Mouse (Mus musculus) cortical plate, adult 2 months (tissue): ENCODE measurements around the gene Ofd1. TPM values are rescaled to one million over a fixed set of nuclear protein-coding genes. Genes with fewer than 3 reads are reported as not detected.

ENCODE experiments used
- H3K27ac ChIP-seq: fragments of 200-500 bp; 2 replicates; pipeline ENCODE4 v1.5.1; 2012; ENCODE audit warnings: low read length, control low read depth, inconsistent platforms; ENCODE audit not compliant: insufficient read depth
- H3K4me1 ChIP-seq: fragments of 200-500 bp; 2 replicates; pipeline ENCODE4 v1.6.1; 2011; ENCODE audit warnings: low read length; ENCODE audit not compliant: control insufficient read depth, insufficient read depth
- H3K4me3 ChIP-seq: fragments of 200-500 bp; 2 replicates; pipeline ENCODE4 v1.5.1; 2011; ENCODE audit warnings: mild to moderate bottlenecking, low read length, control low read depth; ENCODE audit not compliant: insufficient read depth
- CTCF ChIP-seq: fragments of 200-500 bp; IDR thresholded peaks from 2 replicates; pipeline ENCODE4 v1.5.1; 2011; ENCODE audit warnings: mild to moderate bottlenecking, control low read depth, low read length; ENCODE audit not compliant: insufficient read depth; ENCODE audit errors: extremely low read depth
- POLR2A ChIP-seq: fragments of 200-500 bp; IDR thresholded peaks from 2 replicates; pipeline ENCODE4 v1.6.1; 2011; ENCODE audit warnings: mild to moderate bottlenecking, low read length, control low read depth; ENCODE audit not compliant: insufficient read depth; ENCODE audit errors: extremely low read depth
- polyA plus RNA-seq: library from polyadenylated mRNA; depleted of rRNA; stranded (reverse); fragments of >200 nt; gene quantifications from 2 replicates; pipeline ENCODE4 v1.2.3, GENCODE M21; 2012; rRNA removed

Gene Ofd1
- 4.5 and 5.2 TPM in 2 replicates for polyA plus RNA-seq

- H3K4me1 ChIP-seq: no peaks in the 10 kb centered on the region; the same call in 1 of the 2 replicates
- peak within 1 kb of the TSS; percentile 88 for H3K4me3 ChIP-seq
- H3K27ac ChIP-seq: peak within 1 kb of the TSS; percentile 51
- TF ChIP-seq POLR2A: peak; percentile 63; the same call in 1 of the 2 replicates
- TF ChIP-seq CTCF: no peak
Measured at GRCm38 (mm10) chrX:166440616-166441063, at the start of gene Ofd1. TSS of gene Ofd1 (minus strand) at chrX:166440704.

GRCm38 (mm10) chrX:166479365-166479983 lies 39.0 kb upstream of the Ofd1 start, which contains the start of gene Rab9:
TSS of gene Rab9 (minus strand) at chrX:166479867.
- Histone ChIP-seq H3K4me3 (peak within 1 kb of the TSS; percentile 65), H3K4me1 (no peaks in the 10 kb centered on the region), H3K27ac (peak within 1 kb of the TSS; percentile 4; the same call in 1 of the 2 replicates)
- TF ChIP-seq POLR2A (peak; percentile 49; the same call in 1 of the 2 replicates), CTCF (no peak)

DNA sequence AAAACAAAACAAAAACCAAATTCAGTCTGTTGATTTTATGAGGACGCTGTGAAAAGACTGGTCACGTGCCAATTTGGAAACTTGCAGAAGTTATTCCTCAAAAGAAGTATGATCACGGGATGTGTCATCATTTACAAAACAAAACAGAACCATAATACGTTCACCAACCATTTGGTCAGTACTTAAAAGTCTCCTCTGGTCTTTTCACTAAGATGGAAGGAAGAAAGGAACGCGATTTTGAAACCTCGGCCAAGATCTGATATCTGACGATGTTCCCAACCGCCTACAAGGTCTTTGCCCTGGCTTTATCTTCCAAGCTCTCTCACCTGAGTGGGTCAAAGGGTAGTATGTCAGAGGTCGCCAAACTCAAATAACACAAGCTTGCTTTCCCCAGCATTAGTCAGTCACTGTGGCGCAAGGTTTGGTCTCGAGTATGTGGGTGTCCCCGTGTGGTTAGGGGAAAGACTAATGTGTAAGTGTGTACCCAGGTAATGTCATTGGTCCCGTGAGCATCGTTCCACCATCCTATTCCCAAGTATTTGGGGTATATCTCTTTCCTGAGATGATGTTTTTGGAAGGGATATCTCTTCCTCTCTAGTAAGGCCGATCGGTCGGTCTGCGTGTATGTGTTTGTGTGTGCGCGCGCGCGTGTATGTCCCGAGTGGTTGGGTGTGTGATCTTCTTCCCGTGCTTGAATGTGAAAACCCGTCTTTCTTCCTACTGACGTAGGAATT lies 38.3 kb upstream of the Ofd1 start:
- TF ChIP-seq POLR2A (no peak), CTCF (no peak)
- Histone ChIP-seq H3K4me3 (peak overlapping the region; percentile 65), H3K4me1 (no peaks in the 10 kb centered on the region), H3K27ac (peak overlapping the region; percentile 4; the same call in 1 of the 2 replicates)

- H3K4me3 ChIP-seq: no peak overlapping the region; the same call in 1 of the 2 replicates
- no peak overlapping the region for H3K27ac ChIP-seq
- no peak for TF ChIP-seq CTCF
- TF ChIP-seq POLR2A: no peak
- no peaks in the 10 kb centered on the region for H3K4me1 ChIP-seq
Measured at GRCm38 (mm10) chrX:166477393-166477792, 36.9 kb upstream of the Ofd1 start.

GRCm38 (mm10) chrX:166472612-166473011 lies 32.1 kb upstream of the Ofd1 start:
- no peak overlapping the region for H3K27ac ChIP-seq
- no peak overlapping the region for H3K4me3 ChIP-seq
- TF ChIP-seq POLR2A (no peak), CTCF (no peak)
- H3K4me1 ChIP-seq: no peaks in the 10 kb centered on the region

GRCm38 (mm10) chrX:166468321-166468720 lies 27.8 kb upstream of the Ofd1 start:
- Histone ChIP-seq H3K4me1 (no peaks in the 10 kb centered on the region), H3K27ac (no peak overlapping the region), H3K4me3 (no peak overlapping the region)
- TF ChIP-seq POLR2A: no peak
- no peak for TF ChIP-seq CTCF

- no peaks in the 10 kb centered on the region for H3K4me1 ChIP-seq
- TF ChIP-seq CTCF (no peak), POLR2A (no peak)
- H3K4me3 ChIP-seq: no peak overlapping the region
- no peak overlapping the region for H3K27ac ChIP-seq
Measured at GRCm38 (mm10) chrX:166455525-166455924, 15.0 kb upstream of the Ofd1 start.

- TF ChIP-seq POLR2A (no peak), CTCF (no peak)
- Histone ChIP-seq H3K4me1 (no peaks in the 10 kb centered on the region), H3K27ac (no peak overlapping the region), H3K4me3 (no peak overlapping the region)
Measured at GRCm38 (mm10) chrX:166454331-166454730, 13.8 kb upstream of the Ofd1 start.

DNA sequence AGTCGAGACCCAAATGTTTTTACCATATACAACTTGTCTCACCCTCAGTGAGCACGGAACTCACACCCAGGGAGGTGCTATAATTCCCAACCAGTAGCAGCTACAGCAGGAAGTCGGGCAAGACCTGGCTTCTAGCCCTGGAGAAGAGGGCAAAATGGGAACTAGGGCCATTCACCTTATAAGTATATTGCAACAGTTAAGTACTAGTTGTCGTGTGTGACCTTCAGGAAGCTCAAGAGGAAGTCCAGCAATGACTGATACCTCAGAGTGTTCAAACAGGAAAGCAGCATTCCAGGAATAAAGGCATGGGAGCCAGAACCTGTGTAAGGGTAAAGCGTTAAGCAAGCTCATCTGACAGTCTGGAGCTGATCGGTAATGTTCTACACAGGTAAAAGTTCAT lies 13.0 kb upstream of the Ofd1 start:
- no peak overlapping the region for H3K4me3 ChIP-seq
- H3K4me1 ChIP-seq: no peaks in the 10 kb centered on the region
- no peak overlapping the region for H3K27ac ChIP-seq
- TF ChIP-seq POLR2A (no peak), CTCF (no peak)
